Mouse (Mus musculus): ENCODE data around the gene Iqsec2.

Iqsec2 gene

GRCm38 (mm10) chrX:152244492-152245189 is 100.6 kb downstream of the Iqsec2 start:
- no peak for DNase-seq (ENCODE audit: low spot score in 2 of 2)

GRCm38 (mm10) chrX:152271189-152271588 is 127.1 kb downstream of the Iqsec2 start:
- DNase-seq (ENCODE audit: low spot score in 2 of 2): no peak

Measured in natural killer cell, adult 2 months (primary cell).